Mouse (Mus musculus): ENCODE results near the gene Rpl26.
"Not testable (repeated sequence)": the region's sequence is repeated elsewhere in the genome, so short reads cannot be mapped to it uniquely, and the experiment has no call there.

The Rpl26 gene

GRCm38 (mm10) chr11:68911531-68912177, 10.3 kb downstream of the Rpl26 start:
- DNase-seq (ENCODE audit: extremely low spot score, low read depth, low spot score), result no peak

GRCm38 (mm10) chr11:68914566-68914965, 13.2 kb downstream of the Rpl26 start:
- DNase-seq (ENCODE audit: extremely low spot score, low read depth, low spot score), result no peak

- no peak for DNase-seq (ENCODE audit: extremely low spot score, low read depth, low spot score)
Observed at GRCm38 (mm10) chr11:68923191-68923590, 21.8 kb downstream of the Rpl26 start.

GRCm38 (mm10) chr11:68924749-68925148, 23.4 kb downstream of the Rpl26 start:
- no peak for DNase-seq (ENCODE audit: extremely low spot score, low read depth, low spot score)

GRCm38 (mm10) chr11:68926981-68927380, 25.6 kb downstream of the Rpl26 start, which contains the start of gene Odf4:
TSS of gene Odf4 (minus strand) at chr11:68927081.
- no peak for DNase-seq (ENCODE audit: extremely low spot score, low read depth, low spot score)

DNA sequence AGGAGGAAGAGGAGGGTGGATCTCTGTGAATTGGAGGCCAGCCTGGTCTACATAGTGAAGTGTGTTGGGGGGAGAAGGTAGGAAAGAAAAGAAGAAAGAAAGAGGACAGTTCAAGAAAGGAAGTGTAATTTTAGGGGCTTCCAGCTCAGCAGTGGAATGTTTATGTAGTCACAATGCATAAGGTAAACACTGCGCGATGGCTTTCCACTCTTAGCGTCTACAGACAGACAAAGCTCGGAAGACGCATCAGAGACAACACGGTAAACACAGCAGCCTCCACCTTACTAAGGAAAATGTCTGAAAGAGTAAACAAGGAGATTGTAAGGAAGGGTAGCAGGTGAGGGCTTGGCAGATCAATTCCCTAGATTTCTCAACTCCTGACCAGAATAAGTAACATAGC, 28.6 kb downstream of the Rpl26 start:
- DNase-seq (ENCODE audit: extremely low spot score, low read depth, low spot score), result no peak

- no peak for DNase-seq (ENCODE audit: extremely low spot score, low read depth, low spot score)
Observed at GRCm38 (mm10) chr11:68933885-68934507, 32.6 kb downstream of the Rpl26 start.

GRCm38 (mm10) chr11:68936951-68937350, 35.6 kb downstream of the Rpl26 start:
- not testable (repeated sequence) for DNase-seq (ENCODE audit: extremely low spot score, low read depth, low spot score)

DNA sequence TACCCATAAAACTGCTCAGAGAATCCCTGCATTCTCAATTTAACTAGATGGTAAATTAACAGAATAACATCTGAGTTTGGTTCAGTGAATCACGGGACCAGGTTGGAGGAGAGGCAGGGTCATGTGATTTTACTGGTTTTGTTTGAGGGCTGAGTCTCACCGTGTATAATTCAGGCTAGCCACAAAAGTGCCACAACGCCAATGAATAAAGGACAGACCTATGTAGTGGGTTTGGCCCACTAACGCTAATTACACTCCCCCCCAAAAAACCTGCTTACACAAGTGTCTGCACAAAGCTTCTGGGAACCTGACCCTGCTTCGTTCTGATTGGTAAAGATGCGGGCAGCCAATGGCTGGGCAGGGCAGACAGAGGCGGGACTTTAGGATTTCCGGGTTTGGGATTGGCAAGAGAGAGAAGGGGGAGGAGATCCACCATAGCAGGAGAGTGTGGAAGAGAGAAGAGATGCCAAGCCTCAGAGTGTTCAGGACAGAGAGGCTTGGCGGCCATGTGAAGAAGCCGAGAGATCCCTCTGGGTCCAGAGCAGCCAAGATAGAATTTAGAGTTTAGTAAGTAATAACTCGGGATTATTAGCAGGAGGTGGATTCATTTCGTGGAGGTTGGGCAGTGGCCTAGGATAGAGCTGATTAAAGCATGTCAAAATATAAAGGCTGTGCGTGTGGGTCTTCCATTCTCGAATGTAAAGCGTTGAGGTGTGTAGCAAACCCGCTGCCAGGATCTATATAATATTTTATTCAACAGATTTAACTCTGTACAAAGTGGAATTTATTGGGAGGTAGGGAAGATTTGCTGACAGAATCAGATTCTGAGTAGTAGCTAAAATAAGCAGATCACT, 38.3 kb downstream of the Rpl26 start:
- peak; percentile 69 for DNase-seq (ENCODE audit: extremely low spot score, low read depth, low spot score)

- DNase-seq (ENCODE audit: extremely low spot score, low read depth, low spot score), result no peak
Observed at GRCm38 (mm10) chr11:68940516-68940915, 39.1 kb downstream of the Rpl26 start.

- no peak for DNase-seq (ENCODE audit: extremely low spot score, low read depth, low spot score)
Observed at GRCm38 (mm10) chr11:68942731-68943130, 41.3 kb downstream of the Rpl26 start.

- DNase-seq (ENCODE audit: extremely low spot score, low read depth, low spot score), result no peak
Observed at GRCm38 (mm10) chr11:68945245-68945644, 43.9 kb downstream of the Rpl26 start.

DNA sequence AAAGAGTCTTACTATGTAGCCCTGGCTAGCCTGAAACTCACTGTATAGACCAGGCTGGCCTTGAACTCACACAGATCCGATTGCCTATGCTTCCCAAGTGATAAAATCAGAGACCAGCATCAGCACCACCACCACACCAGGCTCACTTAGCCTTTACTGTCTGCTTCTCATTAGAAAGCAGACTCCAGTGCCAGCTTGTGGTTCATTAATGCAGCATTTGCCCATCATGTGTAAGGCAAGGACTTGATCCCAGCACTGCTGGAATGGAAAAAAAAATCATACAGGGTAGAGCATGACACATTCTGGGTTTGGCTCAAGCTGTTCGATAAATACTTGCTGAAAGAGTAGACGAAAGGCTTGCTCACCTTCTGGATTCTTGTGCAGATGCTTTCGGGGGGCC, 44.6 kb downstream of the Rpl26 start:
- DNase-seq (ENCODE audit: extremely low spot score, low read depth, low spot score), result no peak

- no peak for DNase-seq (ENCODE audit: extremely low spot score, low read depth, low spot score)
Observed at GRCm38 (mm10) chr11:68946806-68947440, 45.5 kb downstream of the Rpl26 start.

- DNase-seq (ENCODE audit: extremely low spot score, low read depth, low spot score), result no peak
Observed at GRCm38 (mm10) chr11:68947542-68947993, 46.2 kb downstream of the Rpl26 start.

DNA sequence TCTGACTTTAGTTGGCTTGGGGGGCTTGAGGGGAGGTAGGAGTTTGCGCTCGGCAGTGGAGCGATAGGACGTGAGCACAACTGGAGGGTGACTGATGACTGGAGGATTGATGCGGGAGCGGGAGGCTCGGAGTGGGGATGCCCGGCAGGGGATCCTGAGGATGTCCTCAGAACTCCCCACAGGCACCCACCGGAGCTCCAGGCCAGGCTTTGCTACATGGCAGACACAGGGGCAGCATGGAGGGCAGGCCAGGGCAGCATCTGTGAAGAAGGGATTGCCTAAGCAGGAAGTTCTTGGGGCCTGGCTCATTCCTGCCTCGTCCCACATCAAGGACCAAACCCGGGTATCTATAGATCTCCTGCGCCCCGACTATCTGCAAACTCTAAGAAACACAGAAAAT, 52.5 kb downstream of the Rpl26 start:
- no peak for DNase-seq (ENCODE audit: extremely low spot score, low read depth, low spot score)

GRCm38 (mm10) chr11:68954408-68954807, 53.0 kb downstream of the Rpl26 start:
- DNase-seq (ENCODE audit: extremely low spot score, low read depth, low spot score), result no peak

DNA sequence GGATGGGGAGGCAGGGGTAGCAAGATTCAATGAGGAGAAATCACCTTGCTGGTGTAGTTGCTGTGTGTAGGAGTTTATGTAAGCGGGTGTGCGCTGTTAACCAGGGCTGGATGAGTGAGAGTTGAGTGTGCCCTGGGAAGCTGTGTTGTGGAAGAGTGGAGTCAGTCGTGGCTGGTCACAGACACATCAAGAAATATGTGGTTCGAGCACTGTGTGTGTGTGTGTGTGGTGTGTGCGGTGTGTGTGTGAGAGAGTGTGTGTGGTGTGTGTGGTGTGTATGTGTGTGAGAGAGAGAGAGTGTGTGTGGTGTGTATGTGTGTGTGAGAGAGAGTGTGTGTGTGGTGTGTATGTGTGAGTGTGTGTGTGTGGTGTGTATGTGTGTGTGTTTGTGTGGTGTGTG, 54.1 kb downstream of the Rpl26 start:
- DNase-seq (ENCODE audit: extremely low spot score, low read depth, low spot score), result no peak

- DNase-seq (ENCODE audit: extremely low spot score, low read depth, low spot score), result no peak
Observed at GRCm38 (mm10) chr11:68956107-68956506, 54.7 kb downstream of the Rpl26 start.
